In genomic region chr19:9898339-9899066, GRCm38 (mm10) we compare ENCODE assay signal across 7 mouse cellular contexts. TPM values are rescaled to one million over a fixed set of nuclear protein-coding genes. Genes with fewer than 3 reads are reported as not detected.
DNase-seq lines count a peak whose midpoint lies in the region; ATAC-seq and TF ChIP-seq lines count a peak whose summit lies in the region.

No protein-coding gene starts in this region.

- peak overlapping the region; percentile 93 for H3ac ChIP-seq in C2C12 (ENCODE audit: control insufficient read depth, insufficient read length, low read depth)

- peaks cover 59% of the 10 kb centered on the region for H3K79me2 ChIP-seq in C2C12 (ENCODE audit: control insufficient read depth, insufficient read depth)

- peak overlapping the region; percentile 78 for H3K4me2 ChIP-seq in embryonic facial prominence, embryonic 13.5 days
- H3K4me2 ChIP-seq in hindbrain, embryonic 15.5 days = peak overlapping the region; percentile 83
- H3K4me2 ChIP-seq in stomach, embryonic 15.5 days = peak overlapping the region; percentile 82

- no peak for TF ChIP-seq CTCF in C2C12 (IDR thresholded peaks at IDR 0.05; ENCODE audit: control insufficient read depth, insufficient read depth, insufficient read length)
- no peak for TF ChIP-seq CTCF in ES-Bruce4 (IDR thresholded peaks at IDR 0.05; ENCODE audit: low read depth, low read length)

- peak; percentile 30 for DNase-seq in lung, postnatal 10 days
- DNase-seq in layer of hippocampus, postnatal 36 days = no peak

- 10% methylated on average over 17 of the region's 17 CpGs for WGBS in embryonic facial prominence, embryonic 13.5 days
- WGBS in hindbrain, embryonic 15.5 days = 13% methylated on average over 17 of the region's 17 CpGs
- 7% methylated on average over 17 of the region's 17 CpGs for WGBS in stomach, embryonic 15.5 days

- 0 out of 2 replicates have a peak overlapping the region, but pooled peaks have one; percentile 7 for H3K27ac ChIP-seq in ES-Bruce4 (ENCODE audit: insufficient read depth, low read length)
- H3K27ac ChIP-seq in embryonic facial prominence, embryonic 13.5 days = peak overlapping the region; percentile 84
- peak overlapping the region; percentile 56; the same call in 1 of the 2 replicates for H3K27ac ChIP-seq in hindbrain, embryonic 15.5 days (replicated peaks)
- peak overlapping the region; percentile 82 for H3K27ac ChIP-seq in stomach, embryonic 15.5 days

- TF ChIP-seq POLR2A in ES-Bruce4 (IDR thresholded peaks at IDR 0.05; ENCODE audit: insufficient read depth, low read length) = no peak

- no peak for ATAC-seq in embryonic facial prominence, embryonic 13.5 days (ENCODE audit: insufficient number of reproducible peaks, insufficient read depth, low FRiP score, low TSS enrichment, low read depth)
- no peak; the same call in 1 of the 2 replicates for ATAC-seq in hindbrain, embryonic 15.5 days (ENCODE audit: low FRiP score, low read depth)
- no peak; the same call in 1 of the 2 replicates for ATAC-seq in stomach, embryonic 15.5 days (ENCODE audit: insufficient read depth, low FRiP score, low read depth)

- H3K4me3 ChIP-seq in C2C12 (ENCODE audit: insufficient read depth, poor library complexity, severe bottlenecking) = peak overlapping the region; percentile 99
- H3K4me3 ChIP-seq in ES-Bruce4 (ENCODE audit: low read depth, low read length) = peak overlapping the region; percentile 91
- H3K4me3 ChIP-seq in embryonic facial prominence, embryonic 13.5 days = peak overlapping the region; percentile 87
- H3K4me3 ChIP-seq in hindbrain, embryonic 15.5 days = peak overlapping the region; percentile 97
- peak overlapping the region; percentile 80 for H3K4me3 ChIP-seq in stomach, embryonic 15.5 days (replicated peaks)

- H3K36me3 ChIP-seq in C2C12 (ENCODE audit: control insufficient read depth, insufficient read depth) (peaks cover 33% of the 10 kb centered on the region), ES-Bruce4 (ENCODE audit: control insufficient read depth, insufficient read depth, low read length, poor library complexity, severe bottlenecking) (peaks cover 28% of the 10 kb centered on the region)
- peaks cover 23% of the 10 kb centered on the region for H3K36me3 ChIP-seq in embryonic facial prominence, embryonic 13.5 days
- peaks cover 9% of the 10 kb centered on the region for H3K36me3 ChIP-seq in hindbrain, embryonic 15.5 days
- H3K36me3 ChIP-seq in stomach, embryonic 15.5 days = peaks cover 16% of the 10 kb centered on the region

- peak overlapping the region; percentile 92 for H3K9ac ChIP-seq in ES-Bruce4 (ENCODE audit: low read depth, poor library complexity, severe bottlenecking)
- peak overlapping the region; percentile 88 for H3K9ac ChIP-seq in embryonic facial prominence, embryonic 13.5 days
- peak overlapping the region; percentile 70 for H3K9ac ChIP-seq in hindbrain, embryonic 15.5 days
- H3K9ac ChIP-seq in stomach, embryonic 15.5 days = peak overlapping the region; percentile 73

- H3K27me3 ChIP-seq in C2C12 (ENCODE audit: control insufficient read depth, insufficient read depth, insufficient read length) (no peaks in the 10 kb centered on the region), ES-Bruce4 (ENCODE audit: control insufficient read depth, insufficient read depth, low read length, poor library complexity, severe bottlenecking) (no peaks in the 10 kb centered on the region)
- H3K27me3 ChIP-seq in embryonic facial prominence, embryonic 13.5 days = no peaks in the 10 kb centered on the region
- H3K27me3 ChIP-seq in hindbrain, embryonic 15.5 days = no peaks in the 10 kb centered on the region
- no peaks in the 10 kb centered on the region for H3K27me3 ChIP-seq in stomach, embryonic 15.5 days (replicated peaks)

- no peaks in the 10 kb centered on the region for H3K9me3 ChIP-seq in ES-Bruce4 (replicated peaks; ENCODE audit: control insufficient read depth, insufficient read depth, low read length, poor library complexity, severe bottlenecking)
- H3K9me3 ChIP-seq in embryonic facial prominence, embryonic 13.5 days = no peaks in the 10 kb centered on the region
- no peaks in the 10 kb centered on the region for H3K9me3 ChIP-seq in hindbrain, embryonic 15.5 days
- H3K9me3 ChIP-seq in stomach, embryonic 15.5 days = no peaks in the 10 kb centered on the region

- H3K79me3 ChIP-seq in C2C12 (ENCODE audit: low read depth) = peaks cover 55% of the 10 kb centered on the region

- TF ChIP-seq EP300 in ES-Bruce4 (IDR thresholded peaks at IDR 0.05; ENCODE audit: insufficient read depth, low read depth, low read length) = no peak

- H3K4me1 ChIP-seq in ES-Bruce4 (ENCODE audit: control insufficient read depth, insufficient read depth, low read length) = peaks cover 2% of the 10 kb centered on the region
- H3K4me1 ChIP-seq in embryonic facial prominence, embryonic 13.5 days = peaks cover 20% of the 10 kb centered on the region
- peaks cover 21% of the 10 kb centered on the region for H3K4me1 ChIP-seq in hindbrain, embryonic 15.5 days (replicated peaks)
- H3K4me1 ChIP-seq in stomach, embryonic 15.5 days = peaks cover 19% of the 10 kb centered on the region

TF ChIP-seq in C2C12, 6 proteins besides CTCF, POLR2A, EP300 and RAD21:
- TF ChIP-seq CEBPB (IDR thresholded peaks at IDR 0.05; ENCODE audit: low read depth) = no peak
- TF ChIP-seq USF1 (IDR thresholded peaks at IDR 0.05; ENCODE audit: low read depth) = no peak
- TF ChIP-seq MAX (IDR thresholded peaks at IDR 0.05) = no peak
- no peak for TF ChIP-seq MYOG (IDR thresholded peaks at IDR 0.05; ENCODE audit: control insufficient read depth, extremely low read depth, insufficient read length)
- no peak for TF ChIP-seq MYOD1 (IDR thresholded peaks at IDR 0.05; ENCODE audit: control insufficient read depth, insufficient read length, low read depth)
- no peak for TF ChIP-seq FOSL1 (IDR thresholded peaks at IDR 0.05; ENCODE audit: insufficient read depth, low read length, poor library complexity, severe bottlenecking)

RNA-seq across cellular contexts. Expression of gene Incenp, which starts 0.8 kb away (rescaled TPM):
- polyA plus RNA-seq in C2C12 (2012; fragmentation: generic; extraction: Trizol) (89.6 TPM), ES-Bruce4 (2011; ENCODE audit: insufficient read depth, insufficient read length, low read depth, missing spikeins) (157 and 167 TPM in 2 replicates)
- polyA plus RNA-seq in embryonic facial prominence, embryonic 13.5 days (2015; fragmentation: Nextera tagmentation; extraction: Ambion mirVana) = 101 and 118 TPM in 2 replicates
- polyA plus RNA-seq in hindbrain, embryonic 15.5 days (2015; fragmentation: Nextera tagmentation; extraction: Ambion mirVana) = 30.7 and 33.5 TPM in 2 replicates
- polyA plus RNA-seq in stomach, embryonic 15.5 days (2015; fragmentation: Nextera tagmentation; extraction: Ambion mirVana) = 93.9 and 95.5 TPM in 2 replicates
- total RNA-seq in layer of hippocampus, postnatal 36 days (2021) = 10 to 100 TPM; 14.0 to 14.1 TPM

RNA-seq across cellular contexts. Expression of gene Scgb2a2, which starts 51.1 kb away (rescaled TPM):
- not detected for polyA plus RNA-seq in C2C12 (2012; fragmentation: generic; extraction: Trizol)
- not detected in 2 replicates for polyA plus RNA-seq in ES-Bruce4 (2011; ENCODE audit: insufficient read depth, insufficient read length, low read depth, missing spikeins)
- polyA plus RNA-seq in embryonic facial prominence, embryonic 13.5 days (2015; fragmentation: Nextera tagmentation; extraction: Ambion mirVana) = not detected in 2 replicates
- polyA plus RNA-seq in hindbrain, embryonic 15.5 days (2015; fragmentation: Nextera tagmentation; extraction: Ambion mirVana) = not detected in 2 replicates
- polyA plus RNA-seq in stomach, embryonic 15.5 days (2015; fragmentation: Nextera tagmentation; extraction: Ambion mirVana) = 0.12 TPM in 1 of 2 replicates, not detected in the other
- not detected for total RNA-seq in layer of hippocampus, postnatal 36 days (2021)

Comparison
In these comparisons a context has a peak if more than half of its experiments do, and no peak if none do; other contexts are left out.
1. H3K27ac ChIP-seq: peak in every context shown above with its lines; median percentile 84 in embryonic facial prominence, embryonic 13.5 days; 82 in stomach, embryonic 15.5 days; 56 in hindbrain, embryonic 15.5 days; 7 in ES-Bruce4.